Mouse (Mus musculus): ENCODE results near the gene Arl16. TPM values are rescaled to one million over a fixed set of nuclear protein-coding genes. Genes with fewer than 3 reads are reported as not detected.

The Arl16 gene
- 36.3 TPM for polyA plus RNA-seq (2017; shearing (Covaris generic))

DNA sequence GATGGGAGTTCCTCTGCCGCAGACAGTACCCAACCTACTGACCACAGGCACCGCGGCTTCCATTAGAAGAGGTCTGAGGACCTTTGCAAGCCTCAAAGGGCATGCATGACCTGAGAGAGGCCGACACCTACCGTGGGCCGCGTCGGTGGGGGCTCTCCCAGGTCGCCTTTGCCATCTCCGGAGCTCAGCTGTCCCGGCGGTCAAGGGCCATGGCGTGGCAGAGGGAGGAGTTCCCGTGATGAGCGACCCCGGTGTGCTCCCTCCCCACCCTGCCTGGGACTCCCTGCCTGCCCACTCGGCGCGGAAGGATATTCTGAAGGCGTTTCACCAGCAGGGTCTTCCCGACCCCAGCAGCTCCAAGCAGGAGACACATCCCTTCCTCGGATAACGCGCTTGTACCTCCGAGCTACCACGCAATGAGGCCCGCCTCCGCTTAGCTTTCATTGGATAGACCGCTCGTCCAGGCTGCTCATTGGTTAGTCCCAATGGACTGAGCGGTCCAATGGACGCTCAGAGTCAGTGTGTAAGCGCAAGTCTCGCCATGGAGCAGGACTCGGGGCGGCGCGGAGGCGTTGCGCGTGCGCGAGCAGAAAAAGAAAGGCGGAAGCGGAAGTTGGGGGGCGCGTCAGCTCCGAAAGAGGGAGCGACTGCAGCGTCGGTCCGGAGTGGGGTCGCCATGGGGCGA is at the start of gene Arl16:
Arl16 (minus strand) TSS at position 557 of the 685 bp plus-strand sequence.

DNA sequence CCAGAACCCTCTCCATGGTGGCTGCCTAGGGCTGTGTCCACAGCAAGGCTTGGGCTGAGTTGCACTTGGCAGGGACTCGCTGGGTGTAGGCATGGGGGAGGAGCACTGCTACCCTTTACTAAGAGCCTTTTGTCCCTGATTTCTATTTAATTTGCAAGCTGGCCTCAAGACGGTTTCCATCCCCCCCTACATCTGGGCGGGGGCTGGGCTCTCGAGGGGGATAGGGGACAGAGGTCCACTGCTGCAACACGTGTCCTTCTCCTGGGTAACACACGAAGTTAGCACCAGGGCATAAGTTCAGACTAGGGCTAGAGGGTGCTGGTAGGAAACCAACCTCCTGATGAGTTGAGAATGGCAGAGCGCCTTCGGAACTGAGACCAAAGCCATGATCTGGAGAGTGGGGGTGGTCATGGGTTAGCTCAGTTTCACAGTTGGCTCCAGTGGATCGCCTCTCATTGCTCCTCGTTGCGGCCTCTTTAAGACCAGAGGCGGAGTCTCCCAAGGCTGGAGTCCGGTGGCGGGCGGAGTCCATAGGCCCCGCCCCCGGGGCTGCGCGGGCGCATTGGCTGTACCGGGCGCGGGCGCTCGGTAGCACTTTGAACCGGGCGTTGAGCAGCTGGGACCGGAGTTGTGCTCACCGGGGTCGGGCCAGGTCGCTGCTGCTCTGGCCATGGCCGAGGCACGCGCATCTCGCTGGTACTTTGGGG is 24.1 kb upstream of the Arl16 start, which contains the start of gene Slc25a10:
Slc25a10 (plus strand) TSS at position 524 of the 707 bp plus-strand sequence.

DNA sequence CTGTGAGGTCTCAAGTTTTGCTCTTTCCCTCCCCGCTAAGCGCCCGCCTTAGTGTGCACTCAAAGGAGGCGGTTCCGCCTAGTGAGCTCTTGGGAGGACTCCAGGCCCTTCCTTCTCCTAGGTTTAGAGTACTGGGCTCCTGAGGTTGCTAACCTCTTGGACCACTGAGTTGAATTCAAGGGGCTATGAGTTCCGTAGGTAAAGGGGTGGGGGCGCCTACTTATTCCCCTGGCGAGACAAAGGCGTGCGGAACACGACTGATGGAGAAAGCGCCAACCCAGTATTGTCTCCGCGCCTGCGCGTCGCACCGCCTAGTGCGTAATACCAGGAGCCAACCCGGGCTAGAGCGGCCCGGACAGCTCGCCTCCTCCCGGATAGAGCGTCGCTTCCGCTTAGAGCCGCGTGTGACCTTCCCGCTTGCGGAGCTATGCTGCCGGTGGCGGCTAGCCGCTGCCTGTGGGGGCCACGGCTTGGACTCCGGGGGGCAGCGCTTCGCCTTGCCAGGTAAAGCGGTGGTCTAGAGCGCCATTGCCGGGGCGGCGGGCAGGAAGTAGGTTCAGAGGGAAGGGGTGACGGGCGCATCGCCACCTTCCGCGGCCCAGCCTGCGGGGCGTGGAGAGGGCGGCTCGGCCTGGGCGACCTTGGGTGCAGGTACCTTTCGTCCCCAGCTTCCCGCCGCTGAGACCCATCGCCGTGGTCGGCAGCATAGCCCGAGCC is 17.0 kb upstream of the Arl16 start, which contains the start of gene Mrpl12:
Mrpl12 (plus strand) TSS at position 349 of the 717 bp plus-strand sequence.

DNA sequence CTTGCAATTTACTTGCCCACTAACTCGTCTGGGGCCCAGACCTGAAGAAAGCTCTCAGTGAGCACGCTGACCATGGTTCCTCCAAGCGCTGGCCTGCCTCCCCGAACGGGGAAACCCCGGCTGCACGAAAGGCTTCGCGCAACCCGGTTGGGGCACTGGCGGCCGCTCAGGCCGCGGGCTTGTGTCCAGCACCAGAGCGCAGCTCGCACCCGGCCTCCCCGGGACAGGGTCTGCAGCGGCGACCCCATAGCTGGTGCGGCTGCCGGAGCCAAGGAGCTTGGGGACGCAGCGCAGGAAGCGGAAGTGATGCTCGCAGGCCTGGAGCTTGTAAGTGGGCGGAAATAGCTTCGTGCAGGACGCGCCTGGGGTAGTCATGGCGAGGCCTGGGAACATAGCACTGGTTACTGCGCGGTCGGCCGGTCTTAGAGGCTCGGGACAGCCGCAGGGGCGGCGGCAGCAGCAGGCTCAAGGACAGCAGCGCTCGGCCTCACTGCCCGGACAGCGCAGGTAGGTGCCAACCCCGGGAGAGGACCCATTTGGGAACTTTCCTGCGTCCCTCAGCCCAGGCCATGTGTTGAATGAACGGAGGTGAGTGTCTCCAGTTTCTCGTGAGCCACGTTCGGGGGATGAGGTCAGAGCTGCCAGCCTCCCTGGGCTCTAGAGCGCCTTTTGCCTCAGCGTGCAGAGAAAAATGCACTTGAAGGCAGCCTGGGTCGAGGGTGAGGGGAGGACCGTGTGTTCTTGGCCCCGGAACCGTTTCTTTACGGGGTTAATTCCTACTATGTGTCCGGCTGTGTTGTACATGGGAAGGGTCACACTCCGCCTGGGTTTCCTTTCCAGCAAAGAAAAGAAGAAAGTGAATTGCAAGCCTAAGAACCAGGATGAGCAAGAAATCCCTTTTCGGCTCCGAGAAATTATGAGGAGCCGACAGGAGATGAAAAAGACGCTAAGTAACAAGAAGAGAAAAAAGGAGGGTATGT is 9.3 kb downstream of the Arl16 start, which contains the start of the genes Oxld1 and Ccdc137:
Oxld1 (minus strand) TSS at position 297 of the 980 bp plus-strand sequence.
Ccdc137 (plus strand) TSS at position 344 of the 980 bp plus-strand sequence.

DNA sequence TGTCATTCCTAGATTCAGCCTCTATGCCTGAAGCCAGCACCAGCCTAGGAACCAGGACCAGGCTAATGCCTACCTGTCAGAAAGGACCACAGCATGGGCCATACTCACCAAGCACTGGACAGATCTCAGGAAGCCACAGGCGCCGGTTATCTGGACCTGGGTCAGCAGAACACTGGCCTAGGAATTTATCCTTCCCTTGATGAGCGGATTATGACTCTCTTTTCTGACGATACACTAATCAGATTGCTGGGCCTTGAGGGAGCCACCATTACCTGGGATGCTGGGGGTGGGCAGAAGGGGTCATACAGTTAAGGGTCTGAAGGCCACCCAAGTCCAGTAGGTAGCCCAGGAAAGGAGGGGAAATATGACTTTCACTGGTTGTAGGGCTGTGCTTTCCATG is 14.1 kb downstream of the Arl16 start, which contains the start of gene Pde6g:
Pde6g (minus strand) TSS at position 195 of the 400 bp plus-strand sequence.

GRCm38 (mm10) chr11:120442344-120442743 is 25.1 kb downstream of the Arl16 start, which contains the start of gene Tspan10:
Tspan10 (plus strand) TSS chr11:120442644.

GRCm38 (mm10) chr11:120437152-120437856 is 30.1 kb downstream of the Arl16 start, which contains the start of gene Nploc4:
Nploc4 (minus strand) TSS chr11:120437708.

Other genes with a start within 250 kb of the Arl16 start
- not detected for gene Bahcc1, start 234.7 kb downstream of the Arl16 start, polyA plus RNA-seq (2017; shearing (Covaris generic))
- gene Actg1, start 119.1 kb downstream of the Arl16 start, polyA plus RNA-seq (2017; shearing (Covaris generic)) = 2,226 TPM
- gene Fscn2, start 106.1 kb downstream of the Arl16 start, polyA plus RNA-seq (2017; shearing (Covaris generic)) = 0.68 TPM
- gene Faap100, start 88.8 kb downstream of the Arl16 start, polyA plus RNA-seq (2017; shearing (Covaris generic)) = 29.6 TPM
- gene Nploc4, start 29.9 kb downstream of the Arl16 start, polyA plus RNA-seq (2017; shearing (Covaris generic)) = 54.4 TPM
- not detected for gene Tspan10, start 25.0 kb downstream of the Arl16 start, polyA plus RNA-seq (2017; shearing (Covaris generic))
- gene Pde6g, start 14.1 kb downstream of the Arl16 start, polyA plus RNA-seq (2017; shearing (Covaris generic)) = 0.35 TPM
- gene Oxld1, start 9.5 kb downstream of the Arl16 start, polyA plus RNA-seq (2017; shearing (Covaris generic)) = 14.6 TPM
- 50.7 TPM for gene Ccdc137, start 9.5 kb downstream of the Arl16 start, polyA plus RNA-seq (2017; shearing (Covaris generic))
- gene Mrpl12, start 17.0 kb upstream of the Arl16 start, polyA plus RNA-seq (2017; shearing (Covaris generic)) = 70.7 TPM
- 8.9 TPM for gene Slc25a10, start 24.2 kb upstream of the Arl16 start, polyA plus RNA-seq (2017; shearing (Covaris generic))
- gene Gcgr, start 63.1 kb upstream of the Arl16 start, polyA plus RNA-seq (2017; shearing (Covaris generic)) = not detected
- gene Mcrip1, start 82.1 kb upstream of the Arl16 start, polyA plus RNA-seq (2017; shearing (Covaris generic)) = 144 TPM
- gene Ppp1r27, start 83.5 kb upstream of the Arl16 start, polyA plus RNA-seq (2017; shearing (Covaris generic)) = not detected
- gene P4hb, start 105.6 kb upstream of the Arl16 start, polyA plus RNA-seq (2017; shearing (Covaris generic)) = 244 TPM
- gene Arhgdia, start 114.0 kb upstream of the Arl16 start, polyA plus RNA-seq (2017; shearing (Covaris generic)) = 800 TPM
- 327 TPM for gene Alyref, start 130.8 kb upstream of the Arl16 start, polyA plus RNA-seq (2017; shearing (Covaris generic))
- gene Anapc11, start 130.8 kb upstream of the Arl16 start, polyA plus RNA-seq (2017; shearing (Covaris generic)) = 115 TPM
- 1.2 TPM for gene Npb, start 140.9 kb upstream of the Arl16 start, polyA plus RNA-seq (2017; shearing (Covaris generic))
- gene Pcyt2, start 150.3 kb upstream of the Arl16 start, polyA plus RNA-seq (2017; shearing (Covaris generic)) = 159 TPM
- gene Sirt7, start 157.6 kb upstream of the Arl16 start, polyA plus RNA-seq (2017; shearing (Covaris generic)) = 300 TPM
- gene Mafg, start 166.0 kb upstream of the Arl16 start, polyA plus RNA-seq (2017; shearing (Covaris generic)) = 17.6 TPM
- 1.2 TPM for gene Pycr1, start 176.2 kb upstream of the Arl16 start, polyA plus RNA-seq (2017; shearing (Covaris generic))
- 0.41 TPM for gene Myadml2, start 180.6 kb upstream of the Arl16 start, polyA plus RNA-seq (2017; shearing (Covaris generic))
- gene Notum, start 193.6 kb upstream of the Arl16 start, polyA plus RNA-seq (2017; shearing (Covaris generic)) = not detected
- gene Aspscr1, start 205.4 kb upstream of the Arl16 start, polyA plus RNA-seq (2017; shearing (Covaris generic)) = 178 TPM
- 114 TPM for gene Cenpx, start 246.1 kb upstream of the Arl16 start, polyA plus RNA-seq (2017; shearing (Covaris generic))
- gene Lrrc45, start 246.3 kb upstream of the Arl16 start, polyA plus RNA-seq (2017; shearing (Covaris generic)) = 67.6 TPM

Measured in CD4-positive, CD25-positive, alpha-beta regulatory T cell (primary cell).